Comparison of ENCODE assay signal across 8 mouse cellular contexts in genomic region chr1:184728561-184729115, GRCm38 (mm10). TPM values are rescaled to one million over a fixed set of nuclear protein-coding genes. Genes with fewer than 3 reads are reported as not detected.
DNase-seq lines count a peak whose midpoint lies in the region; ATAC-seq and TF ChIP-seq lines count a peak whose summit lies in the region.
"Had no signal": no experiment of that assay in that cellular context is flagged by ENCODE, and none has a peak within 500 bp of the region (broad histone marks: within the 10 kb centered on the region; RNA-seq: fewer than 3 reads in every experiment).

No protein-coding gene starts in this region.

- H3K36me3 ChIP-seq in kidney, postnatal 0 days (ENCODE audit: insufficient read depth, low read length) = no peaks in the 10 kb centered on the region
- H3K36me3 ChIP-seq in heart, embryonic 13.5 days = no peaks in the 10 kb centered on the region
- H3K36me3 ChIP-seq in liver, embryonic 15.5 days (replicated peaks) = no peaks in the 10 kb centered on the region
- no peaks in the 10 kb centered on the region for H3K36me3 ChIP-seq in stomach, embryonic 14.5 days (ENCODE audit: control insufficient read depth, insufficient read depth, low read length)

- no peak overlapping the region for H3K9ac ChIP-seq in kidney, postnatal 0 days (ENCODE audit: low read depth, low read length)
- H3K9ac ChIP-seq in heart, embryonic 13.5 days = 0 out of 2 replicates have a peak overlapping the region, but pooled peaks have one; percentile 28
- no peak overlapping the region for H3K9ac ChIP-seq in liver, embryonic 15.5 days
- H3K9ac ChIP-seq in stomach, embryonic 14.5 days (replicated peaks; ENCODE audit: low read depth, low read length) = no peak overlapping the region

- no peak for ATAC-seq in kidney, postnatal 0 days (replicated peaks; ENCODE audit: low FRiP score, low read depth)
- no peak for ATAC-seq in heart, embryonic 13.5 days (ENCODE audit: extremely low read depth, insufficient number of reproducible peaks, low FRiP score, low TSS enrichment)
- no peak for ATAC-seq in liver, embryonic 15.5 days (ENCODE audit: insufficient read depth)
- ATAC-seq in stomach, embryonic 14.5 days (ENCODE audit: insufficient number of reproducible peaks, insufficient read depth, low FRiP score, low read depth) = no peak

- no peak for TF ChIP-seq CTCF in kidney, postnatal 0 days (IDR thresholded peaks at IDR 0.05; ENCODE audit: low read depth)

- no peak for DNase-seq in kidney, postnatal 0 days (ENCODE audit: low spot score)
- no peak for DNase-seq in kidney, adult 9 months
- DNase-seq in left cerebral cortex, adult 8-10 months (ENCODE audit: low spot score in 2 of 2) = no peak
- no peak for DNase-seq in layer of hippocampus, adult 11-12 months (ENCODE audit: low spot score)
- DNase-seq: cerebellum, postnatal 25 days had no signal

- H3K4me3 ChIP-seq in kidney, postnatal 0 days (replicated peaks; ENCODE audit: low read depth, low read length) = peak overlapping the region; percentile 62; the same call in 1 of the 2 replicates
- H3K4me3 ChIP-seq in heart, embryonic 13.5 days = peak overlapping the region; percentile 63
- H3K4me3 ChIP-seq in liver, embryonic 15.5 days (replicated peaks) = peak overlapping the region; percentile 64; the same call in 1 of the 2 replicates
- peak overlapping the region; percentile 57; the same call in 1 of the 2 replicates for H3K4me3 ChIP-seq in stomach, embryonic 14.5 days (ENCODE audit: low read depth, low read length)

- no peaks in the 10 kb centered on the region for H3K9me3 ChIP-seq in kidney, postnatal 0 days (replicated peaks; ENCODE audit: low read length)
- no peaks in the 10 kb centered on the region for H3K9me3 ChIP-seq in heart, embryonic 13.5 days
- no peaks in the 10 kb centered on the region for H3K9me3 ChIP-seq in liver, embryonic 15.5 days (replicated peaks)
- no peaks in the 10 kb centered on the region for H3K9me3 ChIP-seq in stomach, embryonic 14.5 days (ENCODE audit: control insufficient read depth, low read depth, low read length)

- no peak overlapping the region for H3K27ac ChIP-seq in kidney, postnatal 0 days
- H3K27ac ChIP-seq in heart, embryonic 13.5 days (replicated peaks) = no peak overlapping the region
- H3K27ac ChIP-seq in liver, embryonic 15.5 days (replicated peaks) = no peak overlapping the region
- no peak overlapping the region for H3K27ac ChIP-seq in stomach, embryonic 14.5 days (ENCODE audit: low read length)

- peak overlapping the region; percentile 80 for H3K4me2 ChIP-seq in kidney, postnatal 0 days (ENCODE audit: low read length)
- H3K4me2 ChIP-seq in heart, embryonic 13.5 days = peak overlapping the region; percentile 78
- H3K4me2 ChIP-seq in liver, embryonic 15.5 days = peak overlapping the region; percentile 18; the same call in 1 of the 2 replicates
- H3K4me2 ChIP-seq in stomach, embryonic 14.5 days (replicated peaks; ENCODE audit: low read depth, low read length) = peak overlapping the region; percentile 50; the same call in 1 of the 2 replicates

- 7% methylated on average over 6 of the region's 6 CpGs for WGBS in kidney, postnatal 0 days
- 14% methylated on average over 6 of the region's 6 CpGs for WGBS in heart, embryonic 13.5 days
- 14% methylated on average over 6 of the region's 6 CpGs for WGBS in liver, embryonic 15.5 days (ENCODE audit: insufficient replicate concordance)
- 14% methylated on average over 6 of the region's 6 CpGs for WGBS in stomach, embryonic 14.5 days

- peaks cover 78% of the 10 kb centered on the region for H3K27me3 ChIP-seq in kidney, postnatal 0 days (ENCODE audit: insufficient read depth, low read length)
- H3K27me3 ChIP-seq in heart, embryonic 13.5 days (replicated peaks) = peaks cover 93% of the 10 kb centered on the region
- H3K27me3 ChIP-seq in liver, embryonic 15.5 days = peaks cover 100% of the 10 kb centered on the region
- peaks cover 60% of the 10 kb centered on the region for H3K27me3 ChIP-seq in stomach, embryonic 14.5 days (ENCODE audit: control insufficient read depth, insufficient read depth, low read length)

- peaks cover 20% of the 10 kb centered on the region; the same call in 1 of the 2 replicates for H3K4me1 ChIP-seq in kidney, postnatal 0 days (replicated peaks; ENCODE audit: insufficient read depth, low read length)
- peaks cover 40% of the 10 kb centered on the region for H3K4me1 ChIP-seq in heart, embryonic 13.5 days
- peaks cover 29% of the 10 kb centered on the region for H3K4me1 ChIP-seq in liver, embryonic 15.5 days (replicated peaks)
- H3K4me1 ChIP-seq in stomach, embryonic 14.5 days (ENCODE audit: control insufficient read depth, insufficient read depth, low read length) = peaks cover 10% of the 10 kb centered on the region

RNA-seq across cellular contexts. Expression of gene Hlx, which starts 3.8 kb away (rescaled TPM):
- 12.1 and 12.7 TPM in 2 replicates for polyA plus RNA-seq in kidney, postnatal 0 days (2015; fragmentation: Nextera tagmentation; extraction: Ambion mirVana)
- 7.6 and 8.1 TPM in 2 replicates for polyA plus RNA-seq in heart, embryonic 13.5 days (2015; fragmentation: Nextera tagmentation; extraction: Ambion mirVana)
- 8.1 and 8.4 TPM in 2 replicates for polyA plus RNA-seq in liver, embryonic 15.5 days (2015; fragmentation: Nextera tagmentation; extraction: Ambion mirVana)
- polyA plus RNA-seq in stomach, embryonic 14.5 days (2014; fragmentation: Nextera tagmentation; extraction: Ambion mirVana) = 10.8 and 12.7 TPM in 2 replicates
- total RNA-seq in left cerebral cortex, adult 8-10 months (2022) = 1 to 10 TPM in 2 of 4 experiments, under 1 TPM in 2; 0.22 to 2.0 (median 1.1) TPM

Comparison
In these comparisons a context has a peak if more than half of its experiments do, and no peak if none do; other contexts are left out.
1. H3K4me2 ChIP-seq: peak in every context shown above with its lines; median percentile 80 in kidney, postnatal 0 days; 78 in heart, embryonic 13.5 days; 50 in stomach, embryonic 14.5 days; 18 in liver, embryonic 15.5 days.